Mouse (Mus musculus) ES-Bruce4 (cell line): ENCODE measurements around the gene Traf3ip2. TPM values are rescaled to one million over a fixed set of nuclear protein-coding genes. Genes with fewer than 3 reads are reported as not detected.

Experiments used
- H3K27ac ChIP-seq: 2 replicates; pipeline ENCODE4 v1.5.1; 2012; ENCODE audit warnings: low read length, inconsistent platforms; ENCODE audit not compliant: insufficient read depth
- H3K27me3 ChIP-seq: 2 replicates; pipeline ENCODE4 v1.6.1; 2012; ENCODE audit warnings: mild to moderate bottlenecking, low read length, inconsistent platforms; ENCODE audit not compliant: control insufficient read depth, poor library complexity, insufficient read depth, severe bottlenecking
- H3K36me3 ChIP-seq: 2 replicates; pipeline ENCODE4 v1.6.1; 2012; ENCODE audit warnings: inconsistent platforms, mild to moderate bottlenecking, low read length, moderate library complexity; ENCODE audit not compliant: control insufficient read depth, poor library complexity, insufficient read depth, severe bottlenecking
- H3K4me1 ChIP-seq: one replicate; pipeline ENCODE4 v1.8.1; 2011; ENCODE audit warnings: low read length; ENCODE audit not compliant: control insufficient read depth, insufficient read depth
- H3K4me3 ChIP-seq: 2 replicates; pipeline ENCODE4 v1.5.1; 2011; ENCODE audit warnings: low read depth, mild to moderate bottlenecking, low read length
- H3K9ac ChIP-seq: 2 replicates; pipeline ENCODE4 v1.6.1; 2012; ENCODE audit warnings: low read depth, mild to moderate bottlenecking, inconsistent platforms; ENCODE audit not compliant: poor library complexity, severe bottlenecking
- H3K9me3 ChIP-seq: replicated peaks from 2 replicates; pipeline ENCODE4 v1.6.1; 2012; ENCODE audit warnings: mild to moderate bottlenecking, low read length, inconsistent platforms; ENCODE audit not compliant: control insufficient read depth, poor library complexity, insufficient read depth, severe bottlenecking
- CTCF ChIP-seq: IDR thresholded peaks from one replicate; pipeline ENCODE4 v1.8.1; 2011; ENCODE audit warnings: low read depth, low read length
- EP300 ChIP-seq: IDR thresholded peaks from 2 replicates; pipeline ENCODE4 v1.6.1; 2011; ENCODE audit warnings: low read depth, low read length; ENCODE audit not compliant: insufficient read depth
- POLR2A ChIP-seq: IDR thresholded peaks from one replicate; pipeline ENCODE4 v1.8.1; 2011; ENCODE audit warnings: low read length; ENCODE audit not compliant: insufficient read depth
- polyA plus RNA-seq: library from polyadenylated mRNA; stranded (reverse); fragments of >200 nt; gene quantifications from 2 replicates; pipeline ENCODE4 v1.2.4, GENCODE M21; 2011; ENCODE audit warnings: low read depth; ENCODE audit not compliant: missing spikeins, insufficient read depth, insufficient read length

Gene Traf3ip2
- polyA plus RNA-seq, 1 experiment = 11.9 TPM

- Histone ChIP-seq H3K9me3 (peaks cover 16% of the 10 kb centered on the region), H3K4me3 (no peak overlapping the region), H3K9ac (no peak overlapping the region), H3K27me3 (peaks cover 2% of the 10 kb centered on the region; the same call in 1 of the 2 replicates), H3K27ac (no peak overlapping the region), H3K4me1 (peaks cover 1% of the 10 kb centered on the region), H3K36me3 (no peaks in the 10 kb centered on the region)
- TF ChIP-seq EP300 (no peak), CTCF (no peak), POLR2A (no peak)
These were observed 15.5 kb upstream of the Traf3ip2 start for GRCm38 (mm10) chr10:39597116-39597791.

- TF ChIP-seq POLR2A = no peak
- no peak overlapping the region for H3K27ac ChIP-seq
- H3K9me3 ChIP-seq = peaks cover 16% of the 10 kb centered on the region
These were observed 14.9 kb upstream of the Traf3ip2 start for GRCm38 (mm10) chr10:39597792-39598183.

GRCm38 (mm10) chr10:39599601-39600000 lies 13.1 kb upstream of the Traf3ip2 start:
- no peaks in the 10 kb centered on the region for H3K36me3 ChIP-seq
- peaks cover 2% of the 10 kb centered on the region; the same call in 1 of the 2 replicates for H3K27me3 ChIP-seq
- H3K9ac ChIP-seq = no peak overlapping the region
- H3K9me3 ChIP-seq = peaks cover 2% of the 10 kb centered on the region; the same call in 1 of the 2 replicates
- no peak overlapping the region for H3K27ac ChIP-seq
- H3K4me3 ChIP-seq = no peak overlapping the region
- TF ChIP-seq EP300 = no peak
- no peak for TF ChIP-seq CTCF
- TF ChIP-seq POLR2A = no peak
- H3K4me1 ChIP-seq = no peaks in the 10 kb centered on the region

More at GRCm38 (mm10) chr10:39597792-39598183, 14.9 kb upstream of the Traf3ip2 start:
- H3K9ac ChIP-seq = no peak overlapping the region
- no peak overlapping the region for H3K4me3 ChIP-seq
- no peaks in the 10 kb centered on the region for H3K4me1 ChIP-seq
- no peaks in the 10 kb centered on the region for H3K36me3 ChIP-seq
- peaks cover 2% of the 10 kb centered on the region; the same call in 1 of the 2 replicates for H3K27me3 ChIP-seq

- Histone ChIP-seq H3K9me3 (peaks cover 2% of the 10 kb centered on the region; the same call in 1 of the 2 replicates), H3K27ac (no peak overlapping the region), H3K4me3 (no peak overlapping the region), H3K4me1 (no peaks in the 10 kb centered on the region), H3K27me3 (peaks cover 2% of the 10 kb centered on the region; the same call in 1 of the 2 replicates), H3K9ac (no peak overlapping the region), H3K36me3 (no peaks in the 10 kb centered on the region)
- TF ChIP-seq POLR2A (no peak), CTCF (no peak), EP300 (no peak)
These were observed 12.6 kb upstream of the Traf3ip2 start for GRCm38 (mm10) chr10:39600115-39600514.

GRCm38 (mm10) chr10:39601068-39601467 lies 11.7 kb upstream of the Traf3ip2 start:
- Histone ChIP-seq H3K27me3 (peaks cover 2% of the 10 kb centered on the region; the same call in 1 of the 2 replicates), H3K27ac (no peak overlapping the region), H3K36me3 (no peaks in the 10 kb centered on the region), H3K9me3 (no peaks in the 10 kb centered on the region; the same call in 1 of the 2 replicates), H3K4me1 (no peaks in the 10 kb centered on the region), H3K4me3 (no peak overlapping the region), H3K9ac (no peak overlapping the region)
- TF ChIP-seq CTCF (no peak), POLR2A (no peak)

- H3K4me1 ChIP-seq = no peaks in the 10 kb centered on the region
- H3K36me3 ChIP-seq = no peaks in the 10 kb centered on the region
- H3K4me3 ChIP-seq = no peak overlapping the region
- no peak for TF ChIP-seq CTCF
- TF ChIP-seq EP300 = no peak
- no peak for TF ChIP-seq POLR2A
- no peak overlapping the region for H3K9ac ChIP-seq
- H3K27ac ChIP-seq = no peak overlapping the region
- no peaks in the 10 kb centered on the region for H3K27me3 ChIP-seq
- no peaks in the 10 kb centered on the region for H3K9me3 ChIP-seq
These were observed 6.3 kb upstream of the Traf3ip2 start for GRCm38 (mm10) chr10:39606434-39606833.
